ENCODE assay signal across 8 mouse cellular contexts in genomic region chr13:113269777-113270776, GRCm38 (mm10). TPM values are rescaled to one million over a fixed set of nuclear protein-coding genes. Genes with fewer than 3 reads are reported as not detected.
DNase-seq lines count a peak whose midpoint lies in the region; ATAC-seq and TF ChIP-seq lines count a peak whose summit lies in the region.

No protein-coding gene starts in this region.

- WGBS in hindbrain, postnatal 0 days, result 44% methylated on average over 18 of the region's 18 CpGs

- no peaks in the 10 kb centered on the region for H3K27me3 ChIP-seq in hindbrain, postnatal 0 days (ENCODE audit: insufficient read depth, low read length)

- H3K4me3 ChIP-seq in hindbrain, postnatal 0 days (ENCODE audit: low read length), result no peak overlapping the region

- H3K4me1 ChIP-seq in hindbrain, postnatal 0 days (ENCODE audit: insufficient read depth, low read length), result no peaks in the 10 kb centered on the region

- no peaks in the 10 kb centered on the region for H3K36me3 ChIP-seq in hindbrain, postnatal 0 days (ENCODE audit: insufficient read depth, low read length)

- TF ChIP-seq CTCF in hindbrain, postnatal 0 days (IDR thresholded peaks at IDR 0.05; ENCODE audit: low read depth), result peak; percentile 96

- ATAC-seq in hindbrain, postnatal 0 days, result peak; percentile 89
- ATAC-seq in erythroblast, adult 5-6 weeks (replicated peaks; ENCODE audit: low FRiP score, poor library complexity, severe bottlenecking), result no peak

- H3K27ac ChIP-seq in hindbrain, postnatal 0 days, result no peak overlapping the region

- H3K4me2 ChIP-seq in hindbrain, postnatal 0 days (ENCODE audit: low read depth, low read length), result no peak overlapping the region

- no peak overlapping the region for H3K9ac ChIP-seq in hindbrain, postnatal 0 days (replicated peaks; ENCODE audit: low read length)

- no peaks in the 10 kb centered on the region for H3K9me3 ChIP-seq in hindbrain, postnatal 0 days (ENCODE audit: low read length)

- peak; percentile 61 for DNase-seq in T-cell, adult 2 months (ENCODE audit: low spot score)
- DNase-seq in cerebellum, postnatal 14 days, result peak; percentile 88 to 89
- peak; percentile 81 to 89 for DNase-seq in frontal cortex, postnatal 36 days (ENCODE audit: low spot score in 2 of 2)
- peak; percentile 94 for DNase-seq in hindbrain, postnatal 0 days (ENCODE audit: low spot score)
- peak; percentile 73 for DNase-seq in left cerebral cortex, adult 11 months (ENCODE audit: low spot score)
- peak; percentile 87 for DNase-seq in mesoderm, embryonic 11.5 days (ENCODE audit: low read depth, low spot score)
- peak; percentile 79 for DNase-seq in right cerebral cortex, postnatal 25 days

RNA-seq across cellular contexts. Expression of gene BC067074, which starts 22.9 kb away (rescaled TPM):
- total RNA-seq in hindbrain, postnatal 0 days (2014; rRNA removed), result 2.3 and 3.0 TPM in 2 replicates
- 1.1 TPM in 2 replicates for polyA plus RNA-seq in hindbrain, postnatal 0 days (2015; fragmentation: Nextera tagmentation; extraction: Ambion mirVana)
- not detected in 2 replicates for total RNA-seq in erythroblast, adult 5-6 weeks (2015; ENCODE audit: low replicate concordance)
- total RNA-seq in erythroblast, adult 5-6 weeks (2017; ENCODE audit: low replicate concordance), result not detected in 2 replicates

RNA-seq across cellular contexts. Expression of gene Gzmk, which starts 44.4 kb away (rescaled TPM):
- total RNA-seq in hindbrain, postnatal 0 days (2014; rRNA removed), result not detected in 2 replicates
- 0.14 TPM in 1 of 2 replicates, not detected in the other for polyA plus RNA-seq in hindbrain, postnatal 0 days (2015; fragmentation: Nextera tagmentation; extraction: Ambion mirVana)
- total RNA-seq in erythroblast, adult 5-6 weeks (2015; ENCODE audit: low replicate concordance), result not detected in 2 replicates
- total RNA-seq in erythroblast, adult 5-6 weeks (2017; ENCODE audit: low replicate concordance), result not detected in 2 replicates
